Mouse (Mus musculus) adrenal gland, postnatal 36 days (tissue): Measurements from ENCODE around the gene Tha1. TPM values are rescaled to one million over a fixed set of nuclear protein-coding genes. Genes with fewer than 3 reads are reported as not detected.
"Not testable (repeated sequence)": the region's sequence is repeated elsewhere in the genome, so short reads cannot be mapped to it uniquely, and the experiment has no call there.

Source experiments
- DNase-seq, 2 experiments: peaks; one replicate each; pipeline ENCODE4 v3.0.0; 2021; ENCODE audit warnings: mixed read lengths in 1 of 2
- total RNA-seq, 2 experiments: library from RNA; stranded (reverse); gene quantifications; 2 replicates each; pipeline ENCODE4 v1.2.3; 2021

The Tha1 gene
- total RNA-seq, 2 experiments from 2014 or later, result 10.3 to 13.3 TPM

GRCm38 (mm10) chr11:117848985-117849671 lies 24.2 kb downstream of the Tha1 start, which contains the start of gene Birc5:
Gene Birc5 (plus strand): TSS chr11:117849251.
- DNase-seq, result peak; percentile 96 to 98

GRCm38 (mm10) chr11:117848271-117848984 lies 24.9 kb downstream of the Tha1 start:
- DNase-seq, result peak in 1 of 2 experiments; percentile 54

GRCm38 (mm10) chr11:117847593-117848215 lies 25.6 kb downstream of the Tha1 start:
- DNase-seq, result no peak

GRCm38 (mm10) chr11:117846640-117847039 lies 26.6 kb downstream of the Tha1 start:
- DNase-seq, result no peak

- DNase-seq, result no peak
These were observed 27.6 kb downstream of the Tha1 start for GRCm38 (mm10) chr11:117845651-117846050.

GRCm38 (mm10) chr11:117844997-117845396 lies 28.3 kb downstream of the Tha1 start:
- no peak for DNase-seq

- no peak for DNase-seq
These were observed 29.8 kb downstream of the Tha1 start for GRCm38 (mm10) chr11:117843434-117843833.

- peak; percentile 44 to 53 for DNase-seq
These were observed 32.4 kb downstream of the Tha1 start for GRCm38 (mm10) chr11:117840910-117841309.

GRCm38 (mm10) chr11:117839021-117839420 lies 34.3 kb downstream of the Tha1 start:
- no peak for DNase-seq

- no peak for DNase-seq
These were observed 34.7 kb downstream of the Tha1 start for GRCm38 (mm10) chr11:117838572-117838971.

- DNase-seq, result peak in 1 of 2 experiments; percentile 59
These were observed 37.0 kb downstream of the Tha1 start for GRCm38 (mm10) chr11:117836306-117836705.

GRCm38 (mm10) chr11:117834086-117834485 lies 39.2 kb downstream of the Tha1 start:
- no peak for DNase-seq

- DNase-seq, result not testable (repeated sequence)
These were observed 39.8 kb downstream of the Tha1 start for GRCm38 (mm10) chr11:117833509-117833908.

- DNase-seq, result peak; percentile 65 to 83
These were observed 41.0 kb downstream of the Tha1 start for GRCm38 (mm10) chr11:117832086-117832969.

- DNase-seq, result no peak
These were observed 42.9 kb downstream of the Tha1 start for GRCm38 (mm10) chr11:117830401-117830800.

- peak; percentile 33 to 61 for DNase-seq
These were observed 43.5 kb downstream of the Tha1 start for GRCm38 (mm10) chr11:117829671-117830215.

- DNase-seq, result peak; percentile 41 to 53
These were observed 44.2 kb downstream of the Tha1 start for GRCm38 (mm10) chr11:117828888-117829604.

GRCm38 (mm10) chr11:117828149-117828887 lies 45.0 kb downstream of the Tha1 start:
- DNase-seq, result peak in 1 of 2 experiments; percentile 29

- no peak for DNase-seq
These were observed 45.9 kb downstream of the Tha1 start for GRCm38 (mm10) chr11:117827386-117827785.

- no peak for DNase-seq
These were observed 46.4 kb downstream of the Tha1 start for GRCm38 (mm10) chr11:117826916-117827315.
